18 mouse cellular contexts compared by ENCODE assay signal in the genomic region with DNA sequence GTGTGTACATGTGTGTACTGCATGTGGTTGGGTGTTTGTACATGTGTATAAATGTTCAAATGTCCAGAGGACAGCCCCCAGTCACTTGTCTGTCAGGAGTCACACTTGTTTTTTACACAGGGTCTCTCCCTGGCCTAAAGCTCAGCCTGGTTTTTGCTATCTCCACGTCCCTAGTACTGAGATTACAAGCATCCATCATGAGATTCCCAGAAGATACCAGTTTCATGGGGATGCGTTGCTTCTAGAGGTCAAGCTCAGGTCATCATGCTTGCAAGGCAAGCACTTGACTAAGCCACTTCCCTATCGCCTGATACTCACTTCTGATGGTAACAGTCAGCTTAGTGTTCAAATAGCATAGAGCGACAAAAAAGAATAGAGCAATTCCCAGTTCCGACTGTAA.
A peak's percentile ranks its signal among the peaks of the same experiment; 100 is the strongest.
DNase-seq lines count a peak whose midpoint lies in the region; ATAC-seq and TF ChIP-seq lines count a peak whose summit lies in the region.
"Had no signal": no experiment of that assay in that cellular context is flagged by ENCODE, and none has a peak within 500 bp of the region (broad histone marks: within the 10 kb centered on the region; RNA-seq: fewer than 3 reads in every experiment).

No protein-coding gene starts in this region.

- H3K9ac ChIP-seq in liver, adult 2 months (ENCODE audit: low read depth, low read length) = no peak overlapping the region
- no peak overlapping the region for H3K9ac ChIP-seq in liver, embryonic 12.5 days
- H3K9ac ChIP-seq in kidney, embryonic 14.5 days (ENCODE audit: low read depth, low read length) = no peak overlapping the region
- H3K9ac ChIP-seq: forebrain, embryonic 13.5 days; forebrain, postnatal 0 days; heart, embryonic 13.5 days had no signal

- H3K4me1 ChIP-seq in liver, adult 2 months (ENCODE audit: control insufficient read depth, insufficient read depth, low read length) = peaks cover 2% of the 10 kb centered on the region
- 0 out of 2 replicates have a peak, but pooled peaks cover 2% of the 10 kb centered on the region for H3K4me1 ChIP-seq in liver, embryonic 12.5 days
- H3K4me1 ChIP-seq in bone marrow macrophage, adult 2 months (ENCODE audit: control insufficient read depth, insufficient read depth, low read length) = peaks cover 49% of the 10 kb centered on the region
- peaks cover 28% of the 10 kb centered on the region for H3K4me1 ChIP-seq in megakaryocyte, embryonic 14.5 days
- no peaks in the 10 kb centered on the region for H3K4me1 ChIP-seq in kidney, embryonic 14.5 days (ENCODE audit: control insufficient read depth, insufficient read depth, low read length)
- H3K4me1 ChIP-seq: embryonic facial prominence, embryonic 10.5 days; heart, embryonic 13.5 days had no signal

- WGBS in liver, adult 2 months = 70% methylated on average over 5 of the region's 5 CpGs
- 57% methylated on average over 5 of the region's 5 CpGs for WGBS in liver, embryonic 12.5 days (ENCODE audit: insufficient replicate concordance)
- WGBS in kidney, embryonic 14.5 days = 73% methylated on average over 5 of the region's 5 CpGs

- no peak overlapping the region for H3K4me2 ChIP-seq in liver, embryonic 12.5 days
- H3K4me2 ChIP-seq in kidney, embryonic 14.5 days (replicated peaks; ENCODE audit: low read depth, low read length) = no peak overlapping the region
- H3K4me2 ChIP-seq: forebrain, embryonic 13.5 days; heart, embryonic 13.5 days had no signal

- no peak for TF ChIP-seq CTCF in liver, adult 2 months (IDR thresholded peaks at IDR 0.05; ENCODE audit: low read depth, low read length)
- no peak for TF ChIP-seq CTCF in bone marrow macrophage, adult 2 months (IDR thresholded peaks at IDR 0.05; ENCODE audit: low read depth, low read length)

- H3K79me2 ChIP-seq in liver, adult 2 months (ENCODE audit: control insufficient read depth, insufficient read depth, low read length) = no peaks in the 10 kb centered on the region

- H3K4me3 ChIP-seq in liver, adult 2 months (ENCODE audit: insufficient read depth, low read depth, low read length) = no peak overlapping the region
- H3K4me3 ChIP-seq in liver, embryonic 12.5 days = no peak overlapping the region
- no peak overlapping the region for H3K4me3 ChIP-seq in bone marrow macrophage, adult 2 months (ENCODE audit: insufficient read depth, low read length)
- H3K4me3 ChIP-seq in megakaryocyte, embryonic 14.5 days (replicated peaks) = peak overlapping the region; percentile 25
- no peak overlapping the region for H3K4me3 ChIP-seq in kidney, embryonic 14.5 days (ENCODE audit: low read length)
- H3K4me3 ChIP-seq: embryonic facial prominence, embryonic 10.5 days; forebrain, embryonic 13.5 days; heart, embryonic 13.5 days had no signal

- no peaks in the 10 kb centered on the region for H3K27me3 ChIP-seq in liver, adult 2 months (ENCODE audit: control insufficient read depth, insufficient read depth, low read length)
- H3K27me3 ChIP-seq in liver, embryonic 12.5 days (replicated peaks) = no peaks in the 10 kb centered on the region
- H3K27me3 ChIP-seq in megakaryocyte, embryonic 14.5 days (replicated peaks) = peaks cover 2% of the 10 kb centered on the region
- no peaks in the 10 kb centered on the region for H3K27me3 ChIP-seq in kidney, embryonic 14.5 days (ENCODE audit: control insufficient read depth, insufficient read depth, low read length)
- H3K27me3 ChIP-seq: forebrain, embryonic 13.5 days; heart, embryonic 13.5 days had no signal

- peak; percentile 20 for DNase-seq in liver, adult 2 months (ENCODE audit: extremely low read depth, low read depth, low spot score)
- no peak for DNase-seq in right cerebral cortex, postnatal 10 days (ENCODE audit: low spot score in 2 of 2)
- DNase-seq: adrenal gland, postnatal 10 days; B cell, adult 2 months; cerebellum, adult 18-20 months; forebrain, postnatal 0 days; gastrocnemius, postnatal 14 days; heart, postnatal 36 days had no signal

- peak overlapping the region; percentile 51 for H3K27ac ChIP-seq in liver, adult 2 months (replicated peaks; ENCODE audit: insufficient read depth, low read depth, low read length)
- no peak overlapping the region for H3K27ac ChIP-seq in liver, embryonic 12.5 days
- peak overlapping the region; percentile 100 for H3K27ac ChIP-seq in bone marrow macrophage, adult 2 months (ENCODE audit: insufficient read depth, low read depth, low read length)
- no peak overlapping the region for H3K27ac ChIP-seq in kidney, embryonic 14.5 days (ENCODE audit: low read depth, low read length)
- H3K27ac ChIP-seq: embryonic facial prominence, embryonic 10.5 days; forebrain, embryonic 13.5 days; heart, embryonic 13.5 days; hindbrain, postnatal 0 days had no signal

- no peak for TF ChIP-seq POLR2A in liver, adult 2 months (IDR thresholded peaks at IDR 0.05; ENCODE audit: extremely low read depth, insufficient read depth, low read length)
- no peak for TF ChIP-seq POLR2A in bone marrow macrophage, adult 2 months (IDR thresholded peaks at IDR 0.05; ENCODE audit: borderline replicate concordance, low read depth, low read length)

- no peaks in the 10 kb centered on the region for H3K36me3 ChIP-seq in liver, adult 2 months (ENCODE audit: control insufficient read depth, insufficient read depth, low read length)
- H3K36me3 ChIP-seq in liver, embryonic 12.5 days = no peaks in the 10 kb centered on the region
- H3K36me3 ChIP-seq in megakaryocyte, embryonic 14.5 days (replicated peaks; ENCODE audit: low read length) = peaks cover 2% of the 10 kb centered on the region
- no peaks in the 10 kb centered on the region for H3K36me3 ChIP-seq in kidney, embryonic 14.5 days (ENCODE audit: control insufficient read depth, insufficient read depth, low read length)
- H3K36me3 ChIP-seq: embryonic facial prominence, embryonic 10.5 days; G1E; heart, embryonic 13.5 days had no signal

- no peaks in the 10 kb centered on the region for H3K9me3 ChIP-seq in liver, embryonic 12.5 days (replicated peaks)
- peaks cover 4% of the 10 kb centered on the region; the same call in 1 of the 2 replicates for H3K9me3 ChIP-seq in megakaryocyte, embryonic 14.5 days
- H3K9me3 ChIP-seq in kidney, embryonic 14.5 days (ENCODE audit: control insufficient read depth, low read length) = peaks cover 5% of the 10 kb centered on the region; the same call in 1 of the 2 replicates
- H3K9me3 ChIP-seq: embryonic facial prominence, embryonic 10.5 days; forebrain, embryonic 13.5 days; G1E; heart, embryonic 13.5 days had no signal

- ATAC-seq in liver, embryonic 12.5 days = no peak
- no peak for ATAC-seq in kidney, embryonic 14.5 days (ENCODE audit: low FRiP score, low TSS enrichment)
- ATAC-seq: CD4-positive, CD25-positive, alpha-beta regulatory T cell, adult 4 months; forebrain, embryonic 13.5 days; forebrain, postnatal 0 days; hindbrain, postnatal 0 days had no signal

Comparison
In these comparisons a context has a peak if more than half of its experiments do, and no peak if none do; other contexts are left out.
1. H3K27ac ChIP-seq: peak in liver, adult 2 months (single experiment) and bone marrow macrophage, adult 2 months (single experiment); none in liver, embryonic 12.5 days (single experiment) and kidney, embryonic 14.5 days (single experiment).